Mouse (Mus musculus): ENCODE measurements at regions not wholly inside any gene's neighbourhood (a gene's known extent, or its start where the extent isn't known, plus 50 kb on each side); places are given as distances from the start of the nearest gene placed in this dataset.
"Not testable (repeated sequence)": the region's sequence is repeated elsewhere in the genome, so short reads cannot be mapped to it uniquely, and the experiment has no call there.

DNA sequence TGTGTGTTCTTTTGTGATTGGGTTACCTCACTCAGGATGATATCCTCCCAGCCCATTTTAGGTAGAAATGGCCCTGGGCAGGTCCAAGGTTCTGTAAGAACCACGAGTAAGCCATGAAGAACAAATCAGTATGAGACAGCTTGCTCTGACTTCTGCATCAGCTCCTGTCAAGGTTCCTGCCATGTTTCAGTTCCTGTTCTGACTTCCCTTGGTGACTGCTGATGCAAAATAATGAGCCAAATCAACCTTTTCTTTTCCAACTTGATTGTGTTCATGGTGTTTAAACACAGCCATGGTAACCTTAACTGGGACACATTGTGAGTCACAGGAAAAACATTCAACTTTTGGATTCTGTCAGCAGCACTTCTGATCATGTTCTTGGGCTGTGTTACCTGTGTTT, 667.4 kb upstream of the Igfbp7 start:
- Histone ChIP-seq H3K27me3 (ENCODE audit: control insufficient read depth) (no peaks in the 10 kb centered on the region), H3K36me3 (ENCODE audit: control insufficient read depth) (no peaks in the 10 kb centered on the region), H3K4me3 (replicated peaks) (no peak overlapping the region), H3K4me1 (ENCODE audit: control insufficient read depth) (no peaks in the 10 kb centered on the region), H3K9me3 (ENCODE audit: control insufficient read depth, low read length) (peaks cover 6% of the 10 kb centered on the region)
- no peak for TF ChIP-seq GATA1 (IDR thresholded peaks at IDR 0.05; ENCODE audit: low read length)
- no peak for TF ChIP-seq TAL1 (IDR thresholded peaks at IDR 0.05; ENCODE audit: low read length)

DNA sequence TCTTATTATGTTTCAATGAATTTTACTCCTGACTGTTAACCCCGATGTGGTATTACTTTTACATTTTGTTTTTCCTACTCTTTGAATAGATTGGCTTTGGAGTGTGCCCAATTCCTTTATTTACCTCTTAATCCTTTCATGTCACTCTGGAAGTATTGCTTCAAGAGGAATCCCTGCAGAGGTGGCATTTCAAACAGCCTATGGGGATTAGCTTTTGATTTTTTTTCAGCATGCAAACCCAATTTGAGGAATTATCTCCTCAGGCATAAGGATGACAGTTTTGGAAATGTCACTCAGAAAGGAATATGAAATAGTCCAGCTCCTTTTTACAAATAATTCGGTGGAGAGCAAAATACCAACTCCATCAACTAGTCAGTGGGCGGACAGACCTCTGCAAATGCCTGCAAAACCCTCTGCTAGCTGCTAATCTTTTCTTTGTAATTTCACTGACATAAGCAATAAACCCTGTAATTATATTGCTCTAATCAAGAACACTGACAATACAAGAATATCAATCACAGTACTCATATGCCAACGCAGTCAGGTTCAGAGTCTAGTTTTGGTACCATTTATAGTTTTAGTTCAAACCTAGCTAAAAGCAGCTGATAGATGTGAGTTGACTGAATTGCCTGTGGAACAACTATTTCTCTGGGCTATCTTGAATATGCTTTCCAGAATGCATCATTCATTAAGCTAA, 624.9 kb upstream of the Igfbp7 start:
- no peaks in the 10 kb centered on the region for H3K27me3 ChIP-seq (ENCODE audit: control insufficient read depth)
- no peaks in the 10 kb centered on the region for H3K36me3 ChIP-seq (ENCODE audit: control insufficient read depth)
- H3K4me3 ChIP-seq (replicated peaks) = no peak overlapping the region
- TF ChIP-seq GATA1 (IDR thresholded peaks at IDR 0.05; ENCODE audit: low read length) = no peak
- no peak for TF ChIP-seq TAL1 (IDR thresholded peaks at IDR 0.05; ENCODE audit: low read length)
- peaks cover 2% of the 10 kb centered on the region; the same call in 1 of the 2 replicates for H3K9me3 ChIP-seq (ENCODE audit: control insufficient read depth, low read length)
- no peaks in the 10 kb centered on the region for H3K4me1 ChIP-seq (ENCODE audit: control insufficient read depth)

DNA sequence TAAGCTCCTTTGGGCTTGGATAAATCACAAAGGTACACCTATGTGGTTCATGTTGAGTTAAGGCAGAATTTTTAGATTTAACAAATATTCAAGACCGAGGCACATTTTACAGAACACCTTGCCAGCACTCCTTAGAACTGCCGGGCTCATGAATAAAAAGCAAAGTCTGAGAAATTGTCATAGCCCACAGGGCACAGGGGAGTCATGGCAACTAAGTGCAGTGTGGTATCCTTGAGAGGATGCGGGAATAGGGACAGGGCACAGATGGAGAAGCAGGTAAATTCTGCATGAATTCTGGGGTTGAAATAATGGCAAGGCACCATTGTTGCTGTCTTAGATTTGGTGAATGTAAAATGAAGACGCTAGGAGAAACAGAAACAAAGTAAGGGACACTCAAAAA, 609.7 kb upstream of the Igfbp7 start:
- no peaks in the 10 kb centered on the region for H3K27me3 ChIP-seq (ENCODE audit: control insufficient read depth)
- H3K36me3 ChIP-seq (ENCODE audit: control insufficient read depth) = no peaks in the 10 kb centered on the region
- H3K4me1 ChIP-seq (ENCODE audit: control insufficient read depth) = no peaks in the 10 kb centered on the region
- H3K4me3 ChIP-seq (replicated peaks) = no peak overlapping the region
- peaks cover 2% of the 10 kb centered on the region; the same call in 1 of the 2 replicates for H3K9me3 ChIP-seq (ENCODE audit: control insufficient read depth, low read length)
- TF ChIP-seq GATA1 (IDR thresholded peaks at IDR 0.05; ENCODE audit: low read length) (no peak), TAL1 (IDR thresholded peaks at IDR 0.05; ENCODE audit: low read length) (no peak)

DNA sequence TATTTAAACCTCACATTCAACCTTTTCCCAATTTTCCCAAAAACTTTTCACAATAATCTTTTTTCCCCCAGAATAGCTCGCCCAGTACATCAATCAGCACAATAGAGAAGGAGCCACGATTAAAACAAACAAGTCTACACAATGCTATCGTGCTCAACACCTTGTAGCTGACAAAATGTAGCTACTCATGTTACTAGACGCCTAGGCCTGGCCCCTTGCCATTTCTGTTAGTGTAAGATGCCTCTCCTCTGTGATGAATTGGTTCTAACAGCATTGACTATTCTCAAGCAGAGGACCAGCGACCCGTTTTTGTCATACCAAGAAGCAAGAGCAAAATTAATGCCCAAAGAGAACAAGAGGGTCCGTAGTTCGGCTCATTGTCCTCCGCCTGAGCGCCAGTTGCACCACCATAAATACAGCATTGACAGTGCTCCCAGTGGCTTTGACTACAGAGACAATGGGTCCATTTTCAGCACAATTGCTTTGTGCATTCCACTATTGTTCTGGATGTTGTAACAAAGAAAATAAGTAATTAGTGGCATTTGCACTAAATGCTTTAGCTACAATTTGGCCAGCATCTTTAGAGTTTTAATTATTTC, 578.7 kb upstream of the Igfbp7 start:
- Histone ChIP-seq H3K4me3 (replicated peaks) (no peak overlapping the region), H3K36me3 (ENCODE audit: control insufficient read depth) (no peaks in the 10 kb centered on the region), H3K27me3 (ENCODE audit: control insufficient read depth) (no peaks in the 10 kb centered on the region), H3K9me3 (ENCODE audit: control insufficient read depth, low read length) (peaks cover 3% of the 10 kb centered on the region; the same call in 1 of the 2 replicates), H3K4me1 (ENCODE audit: control insufficient read depth) (no peaks in the 10 kb centered on the region)
- TF ChIP-seq GATA1 (IDR thresholded peaks at IDR 0.05; ENCODE audit: low read length) (no peak), TAL1 (IDR thresholded peaks at IDR 0.05; ENCODE audit: low read length) (no peak)

DNA sequence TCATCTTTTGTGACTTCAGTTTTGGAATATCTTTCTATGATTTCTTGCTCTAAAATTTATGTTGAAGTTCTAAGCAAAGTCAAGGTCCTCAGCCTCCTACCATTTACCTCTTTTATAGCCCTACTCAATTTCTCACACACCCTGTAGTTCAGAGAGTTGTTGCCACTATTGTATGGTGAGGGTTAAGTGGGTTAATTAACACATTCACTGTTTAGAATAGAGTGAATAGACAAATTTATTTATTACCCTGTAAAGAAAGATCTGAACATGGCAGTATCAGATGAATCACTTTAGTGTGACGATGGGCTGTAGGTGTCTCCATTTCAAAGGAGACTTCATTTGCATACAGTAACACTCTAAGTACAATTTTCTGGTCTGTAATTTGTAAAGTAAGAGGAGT, 577.4 kb upstream of the Igfbp7 start:
- Histone ChIP-seq H3K4me1 (ENCODE audit: control insufficient read depth) (no peaks in the 10 kb centered on the region), H3K4me3 (replicated peaks) (no peak overlapping the region), H3K36me3 (ENCODE audit: control insufficient read depth) (no peaks in the 10 kb centered on the region), H3K27me3 (ENCODE audit: control insufficient read depth) (no peaks in the 10 kb centered on the region), H3K9me3 (ENCODE audit: control insufficient read depth, low read length) (peaks cover 3% of the 10 kb centered on the region; the same call in 1 of the 2 replicates)
- TF ChIP-seq TAL1 (IDR thresholded peaks at IDR 0.05; ENCODE audit: low read length) (no peak), GATA1 (IDR thresholded peaks at IDR 0.05; ENCODE audit: low read length) (no peak)

DNA sequence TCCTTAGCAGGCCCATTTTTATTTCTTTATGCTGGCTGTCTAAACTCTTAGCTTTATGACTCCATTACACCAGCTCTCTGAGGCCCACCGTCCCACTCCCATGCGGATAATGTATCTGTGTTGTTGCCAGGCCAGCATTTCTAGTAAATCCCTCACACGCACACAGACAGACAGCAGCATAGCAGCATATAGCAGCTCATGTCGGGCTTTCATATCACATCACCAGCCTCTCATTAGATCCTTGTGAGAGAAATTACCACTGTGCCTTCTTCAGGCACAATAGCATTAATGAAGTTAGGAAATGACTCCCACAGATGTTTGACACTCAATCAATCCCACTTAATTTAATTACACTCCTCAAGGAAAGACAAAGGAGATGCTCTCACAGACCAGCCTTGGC, 532.2 kb upstream of the Igfbp7 start:
- H3K27me3 ChIP-seq (ENCODE audit: control insufficient read depth); H3K4me3 ChIP-seq (replicated peaks); H3K4me1 ChIP-seq (ENCODE audit: control insufficient read depth); H3K36me3 ChIP-seq (ENCODE audit: control insufficient read depth); H3K9me3 ChIP-seq (ENCODE audit: control insufficient read depth, low read length): not testable (repeated sequence)

DNA sequence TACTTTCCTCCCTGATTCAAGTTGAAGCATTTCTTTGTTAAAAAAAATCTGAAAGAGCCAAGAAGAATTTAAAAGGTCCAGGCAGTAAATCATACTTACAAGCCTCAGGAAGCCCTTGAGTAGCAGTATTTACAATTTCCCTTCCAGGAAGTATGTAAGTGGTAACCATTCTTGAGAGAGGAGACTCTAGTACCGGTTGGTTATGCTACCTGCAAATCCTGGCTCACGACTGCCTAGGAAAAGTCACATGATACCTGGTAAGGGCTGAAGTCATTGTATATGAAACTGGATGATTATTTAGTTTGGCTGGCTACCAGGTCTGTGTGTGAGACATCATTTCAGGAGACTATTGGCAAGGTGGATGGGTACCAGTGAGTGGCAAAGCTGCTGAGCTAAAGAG, 524.0 kb upstream of the Igfbp7 start:
- Histone ChIP-seq H3K9me3 (ENCODE audit: control insufficient read depth, low read length) (peaks cover 24% of the 10 kb centered on the region), H3K4me3 (replicated peaks) (no peak overlapping the region), H3K36me3 (ENCODE audit: control insufficient read depth) (no peaks in the 10 kb centered on the region), H3K4me1 (ENCODE audit: control insufficient read depth) (no peaks in the 10 kb centered on the region), H3K27me3 (ENCODE audit: control insufficient read depth) (no peaks in the 10 kb centered on the region)
- TF ChIP-seq TAL1 (IDR thresholded peaks at IDR 0.05; ENCODE audit: low read length) (no peak), GATA1 (IDR thresholded peaks at IDR 0.05; ENCODE audit: low read length) (no peak)

DNA sequence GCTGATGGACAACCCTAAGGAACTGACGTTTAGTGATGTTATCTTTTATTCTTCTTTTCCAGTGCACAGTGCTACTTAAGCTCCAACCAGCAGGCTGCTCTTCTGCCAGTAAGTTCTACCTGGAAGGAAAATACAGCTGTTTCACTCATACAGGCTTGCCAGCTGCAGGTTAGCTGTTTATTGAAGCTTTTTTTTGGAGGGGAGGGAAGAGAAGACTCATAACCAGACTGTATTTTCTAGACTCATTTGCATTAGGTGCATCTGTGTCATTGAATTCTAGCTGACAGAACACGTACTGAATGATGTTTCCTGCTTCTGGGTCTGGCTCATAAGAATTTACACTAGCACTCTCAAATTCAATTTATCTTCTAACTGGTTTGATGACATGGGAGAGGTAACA, 513.3 kb upstream of the Igfbp7 start:
- no peaks in the 10 kb centered on the region for H3K36me3 ChIP-seq (ENCODE audit: control insufficient read depth)
- H3K4me1 ChIP-seq (ENCODE audit: control insufficient read depth) = no peaks in the 10 kb centered on the region
- H3K4me3 ChIP-seq (replicated peaks) = no peak overlapping the region
- peaks cover 2% of the 10 kb centered on the region; the same call in 1 of the 2 replicates for H3K9me3 ChIP-seq (ENCODE audit: control insufficient read depth, low read length)
- TF ChIP-seq GATA1 (IDR thresholded peaks at IDR 0.05; ENCODE audit: low read length) (no peak), TAL1 (IDR thresholded peaks at IDR 0.05; ENCODE audit: low read length) (no peak)
- no peaks in the 10 kb centered on the region for H3K27me3 ChIP-seq (ENCODE audit: control insufficient read depth)

DNA sequence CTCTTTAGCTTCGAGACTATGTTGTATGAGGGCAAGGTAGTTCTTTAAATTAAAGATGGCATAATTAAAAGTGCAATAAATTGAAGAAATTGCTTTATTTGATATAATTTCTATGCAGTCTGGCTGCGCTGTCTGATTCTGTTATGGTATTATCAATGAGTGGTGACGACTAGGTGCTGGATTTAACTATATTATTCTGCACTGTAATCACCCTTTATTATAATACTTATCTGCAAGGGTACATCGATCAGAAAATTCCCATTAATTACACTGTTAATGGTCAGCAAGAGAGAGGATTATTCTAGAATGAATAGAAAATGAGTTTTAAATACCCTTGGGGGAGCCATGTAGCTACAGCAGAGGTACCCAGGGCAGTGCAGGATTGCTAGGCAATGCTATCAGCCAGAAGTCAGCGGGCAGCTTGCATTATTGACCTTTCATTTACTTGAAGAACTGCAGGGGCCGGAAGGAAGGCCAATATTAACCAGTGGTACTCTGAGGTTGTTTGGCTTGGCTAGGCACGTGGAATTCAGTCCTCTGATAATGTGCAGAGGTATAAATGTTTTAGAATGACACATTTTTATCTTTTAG, 509.3 kb upstream of the Igfbp7 start:
- H3K36me3 ChIP-seq (ENCODE audit: control insufficient read depth) = no peaks in the 10 kb centered on the region
- H3K4me1 ChIP-seq (ENCODE audit: control insufficient read depth) = no peaks in the 10 kb centered on the region
- TF ChIP-seq GATA1 (IDR thresholded peaks at IDR 0.05; ENCODE audit: low read length) (no peak), TAL1 (IDR thresholded peaks at IDR 0.05; ENCODE audit: low read length) (no peak)
- no peaks in the 10 kb centered on the region; the same call in 1 of the 2 replicates for H3K9me3 ChIP-seq (ENCODE audit: control insufficient read depth, low read length)
- no peaks in the 10 kb centered on the region for H3K27me3 ChIP-seq (ENCODE audit: control insufficient read depth)
- H3K4me3 ChIP-seq (replicated peaks) = no peak overlapping the region
